Mouse (Mus musculus) midbrain, embryonic 11.5 days (tissue): Measurements from ENCODE around the gene Rad9a. TPM values are rescaled to one million over a fixed set of nuclear protein-coding genes. Genes with fewer than 3 reads are reported as not detected.

Experiments used
- ATAC-seq: fragments of 200-750 bp; cut with Nextera tagmentation; 2 replicates; pipeline ENCODE4 v1.8.0; 2017; ENCODE audit warnings: moderate TSS enrichment, moderate library complexity; ENCODE audit not compliant: low FRiP score
- DNase-seq: peaks from one replicate; pipeline ENCODE4 v3.0.0; 2015; ENCODE audit warnings: low spot score; ENCODE audit errors: missing footprints
- H3K27ac ChIP-seq: fragments of 300-500 bp; sonication (generic); 2 replicates; pipeline ENCODE4 v1.5.1; 2014; ENCODE audit warnings: low read depth, low read length
- H3K27me3 ChIP-seq: fragments of 300-500 bp; sonication (generic); 2 replicates; pipeline ENCODE4 v1.6.1; 2014; ENCODE audit warnings: mild to moderate bottlenecking, low read length, moderate library complexity, mixed read lengths; ENCODE audit not compliant: control insufficient read depth, insufficient read depth
- H3K36me3 ChIP-seq: fragments of 300-500 bp; sonication (generic); 2 replicates; pipeline ENCODE4 v1.6.1; 2014; ENCODE audit warnings: mild to moderate bottlenecking, low read length, moderate library complexity, mixed read lengths; ENCODE audit not compliant: control insufficient read depth, insufficient read depth
- H3K4me1 ChIP-seq: fragments of 300-500 bp; sonication (generic); 2 replicates; pipeline ENCODE4 v1.6.1; 2014; ENCODE audit warnings: low read length; ENCODE audit not compliant: control insufficient read depth, insufficient read depth
- H3K4me2 ChIP-seq: fragments of 300-500 bp; sonication (generic); 2 replicates; pipeline ENCODE4 v1.6.1; 2014; ENCODE audit warnings: mild to moderate bottlenecking, moderate library complexity
- H3K4me3 ChIP-seq: fragments of 300-500 bp; sonication (generic); 2 replicates; pipeline ENCODE4 v1.5.1; 2014; ENCODE audit warnings: low read depth, low read length
- H3K9ac ChIP-seq: fragments of 300-500 bp; sonication (generic); 2 replicates; pipeline ENCODE4 v1.6.1; 2014; ENCODE audit warnings: low read length
- H3K9me3 ChIP-seq: fragments of 300-500 bp; sonication (generic); 2 replicates; pipeline ENCODE4 v1.6.1; 2016; ENCODE audit warnings: low read length; ENCODE audit not compliant: control insufficient read depth
- WGBS: fragments of 180-500 bp; shearing (Covaris S2); extraction: QIAGEN DNeasy Blood & Tissue Kit; methylation state at CpG from one replicate; pipeline ENCODE4 v1.1.7; 2014; 5-methylcytosine and 5-hydroxymethylcytosine counted together
- polyA plus RNA-seq: library from polyadenylated mRNA; unstranded; fragments of >200 nt; fragmentation: Nextera tagmentation; extraction: Ambion mirVana; gene quantifications from 2 replicates; pipeline ENCODE4 v1.2.1, GENCODE M21; 2014

Rad9a gene
- polyA plus RNA-seq, 1 experiment from 2014 or later: 42.4 TPM

DNA sequence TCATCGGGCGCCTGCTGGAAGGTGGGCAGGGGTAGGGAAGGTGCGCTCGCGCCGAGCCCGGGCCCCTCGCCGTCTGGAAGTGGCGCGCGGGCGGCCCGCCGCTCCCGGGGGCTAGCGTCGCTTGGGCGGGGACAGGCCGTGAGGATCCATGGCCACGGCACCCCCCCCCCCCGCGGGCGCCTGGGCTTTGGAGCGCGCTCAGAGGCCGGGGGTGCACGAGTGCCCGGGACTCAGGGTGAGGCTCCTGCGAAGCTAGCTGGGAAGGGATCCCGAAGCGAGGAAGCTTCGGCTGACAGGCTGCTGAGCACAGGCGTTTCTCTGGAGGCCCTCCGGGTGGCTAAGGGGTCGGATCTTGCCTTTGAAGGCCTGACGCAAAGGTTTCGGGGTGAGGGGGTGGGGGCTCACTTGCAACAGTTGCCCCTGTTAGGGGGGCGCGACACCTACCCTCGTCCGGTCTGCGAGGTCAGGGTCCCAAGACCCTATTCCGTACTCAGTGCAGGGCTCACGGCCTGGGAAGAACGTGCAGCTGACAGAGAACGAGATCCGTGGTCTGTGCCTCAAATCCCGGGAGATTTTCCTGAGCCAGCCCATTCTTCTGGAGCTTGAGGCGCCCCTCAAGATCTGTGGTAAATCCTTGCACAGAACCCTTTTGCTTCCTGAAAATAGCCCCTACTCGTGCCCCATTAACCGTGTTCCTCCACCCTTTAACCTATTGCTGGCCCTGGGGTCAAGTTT, 9.0 kb downstream of the Rad9a start:
- WGBS: 1% methylated on average over 44 of the region's 52 CpGs
- DNase-seq (peak; percentile 94), ATAC-seq (peak; percentile 31)
- H3K9ac ChIP-seq: peak overlapping the region; percentile 98
- H3K27me3 ChIP-seq: no peaks in the 10 kb centered on the region
- H3K4me1 ChIP-seq: peaks cover 12% of the 10 kb centered on the region
- H3K9me3 ChIP-seq: no peaks in the 10 kb centered on the region
- peak overlapping the region; percentile 97 for H3K4me3 ChIP-seq
- peaks cover 21% of the 10 kb centered on the region for H3K36me3 ChIP-seq
- H3K4me2 ChIP-seq: peak overlapping the region; percentile 91
- peak overlapping the region; percentile 68 for H3K27ac ChIP-seq

DNA sequence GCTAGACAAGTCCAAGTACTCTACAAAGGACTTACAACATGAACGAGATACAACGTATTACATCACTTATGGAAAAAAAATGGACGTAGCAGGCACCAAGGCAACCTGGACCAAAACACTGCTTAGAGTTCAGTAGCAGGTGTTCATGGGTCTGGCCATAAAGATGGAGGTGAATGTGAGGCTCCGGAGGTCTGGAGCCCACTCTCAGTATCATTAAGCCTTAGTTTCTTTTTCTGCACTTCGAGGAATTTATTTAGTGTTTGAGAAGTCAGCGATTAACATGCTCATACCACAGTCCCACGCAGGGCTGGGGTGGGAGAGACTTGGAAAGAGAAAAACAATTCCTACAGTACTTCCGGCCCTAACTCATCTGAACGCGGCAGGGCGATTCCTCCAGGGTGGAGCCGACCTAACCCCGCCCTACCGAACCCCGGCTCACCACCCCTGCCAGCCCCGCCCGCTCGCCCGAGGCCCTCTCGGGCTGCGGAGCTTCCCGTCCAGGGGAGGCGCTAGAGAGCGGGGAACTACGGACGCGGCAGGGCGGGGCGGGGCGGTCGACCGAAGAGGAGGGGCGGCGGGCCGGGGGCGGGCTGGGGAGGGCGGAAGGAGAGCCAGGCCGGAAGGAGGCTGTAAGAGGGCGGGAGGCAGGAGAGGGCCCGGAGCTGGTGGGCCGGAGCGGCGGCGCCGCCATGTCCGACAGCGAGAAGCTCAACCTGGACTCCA, 9.8 kb downstream of the Rad9a start, which contains the start of gene Ppp1ca:
Gene Ppp1ca (plus strand): TSS at position 538 of the 723 bp plus-strand sequence.
- WGBS: 8% methylated on average over 41 of the region's 47 CpGs
- peak within 1 kb of the TSS; percentile 98 for H3K9ac ChIP-seq
- peaks cover 17% of the 10 kb centered on the region for H3K36me3 ChIP-seq
- no peaks in the 10 kb centered on the region for H3K9me3 ChIP-seq
- H3K4me2 ChIP-seq: peak within 1 kb of the TSS; percentile 91
- DNase-seq (peak; percentile 99), ATAC-seq (peak; percentile 93)
- peak within 1 kb of the TSS; percentile 68 for H3K27ac ChIP-seq
- H3K27me3 ChIP-seq: no peaks in the 10 kb centered on the region
- H3K4me1 ChIP-seq: peaks cover 12% of the 10 kb centered on the region
- H3K4me3 ChIP-seq: peak within 1 kb of the TSS; percentile 97

- H3K4me2 ChIP-seq: peak within 1 kb of the TSS; percentile 91
- no peaks in the 10 kb centered on the region for H3K9me3 ChIP-seq
- H3K36me3 ChIP-seq: peaks cover 11% of the 10 kb centered on the region
- peaks cover 12% of the 10 kb centered on the region for H3K4me1 ChIP-seq
- peak within 1 kb of the TSS; percentile 98 for H3K9ac ChIP-seq
- peak within 1 kb of the TSS; percentile 68 for H3K27ac ChIP-seq
- peak within 1 kb of the TSS; percentile 97 for H3K4me3 ChIP-seq
- WGBS: 65% methylated on average over 4 of the region's 4 CpGs
- DNase-seq (no peak), ATAC-seq (no peak)
- H3K27me3 ChIP-seq: no peaks in the 10 kb centered on the region
These were observed 10.6 kb downstream of the Rad9a start, which contains the start of gene Tbc1d10c for GRCm38 (mm10) chr19:4190831-4191334. Tbc1d10c (minus strand) TSS chr19:4191284.

- Histone ChIP-seq H3K27me3 (no peaks in the 10 kb centered on the region), H3K4me3 (no peak overlapping the region), H3K4me1 (peaks cover 12% of the 10 kb centered on the region), H3K4me2 (no peak overlapping the region), H3K27ac (no peak overlapping the region), H3K9me3 (no peaks in the 10 kb centered on the region), H3K9ac (no peak overlapping the region), H3K36me3 (peaks cover 2% of the 10 kb centered on the region; the same call in 1 of the 2 replicates)
- DNase-seq (no peak), ATAC-seq (no peak)
- 85% methylated on average over 12 of the region's 12 CpGs for WGBS
These were observed 12.3 kb downstream of the Rad9a start for GRCm38 (mm10) chr19:4189051-4189620.

- no peaks in the 10 kb centered on the region for H3K9me3 ChIP-seq
- H3K4me2 ChIP-seq: no peak overlapping the region
- peaks cover 2% of the 10 kb centered on the region; the same call in 1 of the 2 replicates for H3K4me1 ChIP-seq
- H3K9ac ChIP-seq: no peak overlapping the region
- WGBS: 80% methylated on average over 3 of the region's 3 CpGs
- ATAC-seq (no peak), DNase-seq (no peak)
- H3K27me3 ChIP-seq: no peaks in the 10 kb centered on the region
- no peaks in the 10 kb centered on the region for H3K36me3 ChIP-seq
- no peak overlapping the region for H3K4me3 ChIP-seq
- no peak overlapping the region for H3K27ac ChIP-seq
These were observed 14.2 kb downstream of the Rad9a start for GRCm38 (mm10) chr19:4187303-4187702.

- no peaks in the 10 kb centered on the region for H3K27me3 ChIP-seq
- H3K36me3 ChIP-seq: no peaks in the 10 kb centered on the region
- no peak overlapping the region for H3K27ac ChIP-seq
- WGBS: 66% methylated on average over 15 of the region's 15 CpGs
- no peak for DNase-seq
- ATAC-seq: no peak
- H3K9me3 ChIP-seq: no peaks in the 10 kb centered on the region
- no peak overlapping the region for H3K9ac ChIP-seq
- no peaks in the 10 kb centered on the region for H3K4me1 ChIP-seq
- no peak overlapping the region for H3K4me2 ChIP-seq
- H3K4me3 ChIP-seq: no peak overlapping the region
These were observed 16.2 kb downstream of the Rad9a start for GRCm38 (mm10) chr19:4184976-4185975.

- no peak for ATAC-seq
- no peaks in the 10 kb centered on the region for H3K9me3 ChIP-seq
- 87% methylated on average over 2 of the region's 2 CpGs for WGBS
- no peaks in the 10 kb centered on the region for H3K36me3 ChIP-seq
- H3K4me2 ChIP-seq: no peak overlapping the region
- no peaks in the 10 kb centered on the region for H3K27me3 ChIP-seq
- H3K9ac ChIP-seq: no peak overlapping the region
- no peak for DNase-seq
- H3K4me3 ChIP-seq: no peak overlapping the region
- H3K4me1 ChIP-seq: no peaks in the 10 kb centered on the region
- no peak overlapping the region for H3K27ac ChIP-seq
These were observed 17.8 kb downstream of the Rad9a start for GRCm38 (mm10) chr19:4183689-4184088.

- Histone ChIP-seq H3K36me3 (no peaks in the 10 kb centered on the region), H3K9me3 (no peaks in the 10 kb centered on the region), H3K27ac (no peak overlapping the region), H3K4me1 (no peaks in the 10 kb centered on the region), H3K4me3 (no peak overlapping the region), H3K4me2 (no peak overlapping the region), H3K9ac (no peak overlapping the region), H3K27me3 (no peaks in the 10 kb centered on the region)
- WGBS: 47% methylated on average over 3 of the region's 3 CpGs
- no peak for ATAC-seq
- no peak for DNase-seq
These were observed 19.6 kb downstream of the Rad9a start for GRCm38 (mm10) chr19:4181892-4182291.
